Mouse (Mus musculus): Measurements from ENCODE around the gene Fbxw7.

Gene Fbxw7

DNA sequence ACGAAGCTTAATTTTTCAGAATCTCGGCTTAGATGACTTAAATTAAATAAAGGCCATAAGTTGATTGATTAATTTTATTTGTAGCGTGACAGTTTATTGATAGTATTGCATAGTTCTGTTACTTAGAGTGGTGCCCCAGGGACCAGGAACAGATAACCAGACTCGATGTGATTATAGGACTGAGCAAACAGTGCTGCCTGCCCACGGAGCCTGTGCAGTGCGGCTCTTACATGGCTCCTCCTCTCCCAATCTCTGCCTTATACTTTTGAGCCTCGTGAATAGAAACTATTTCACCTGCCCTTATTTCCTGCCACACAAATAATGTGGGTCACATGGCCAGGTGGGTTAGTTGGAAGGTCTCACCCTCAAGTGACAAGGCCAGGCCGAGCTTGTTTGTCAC is 82.9 kb downstream of the Fbxw7 start:
- no peak for DNase-seq

DNA sequence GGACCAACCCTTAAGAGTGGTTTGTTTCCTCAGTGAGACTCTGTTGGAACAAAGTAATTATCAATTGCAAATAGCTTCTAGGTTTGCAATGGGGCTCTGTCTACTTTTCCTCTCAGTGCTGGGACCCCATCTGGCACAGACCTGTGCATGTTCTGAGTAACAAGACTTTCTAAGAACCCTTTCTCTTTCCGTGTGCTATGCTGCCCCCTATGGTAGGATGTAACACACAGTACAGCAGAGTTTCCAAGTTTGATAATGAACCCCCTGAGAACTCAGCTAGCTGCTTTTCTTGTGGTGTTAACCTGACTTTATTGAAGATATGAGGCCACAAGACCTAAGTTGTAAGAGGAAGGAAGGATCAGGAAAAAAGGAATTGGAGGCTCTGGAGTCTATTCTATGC is 91.5 kb downstream of the Fbxw7 start:
- DNase-seq = peak; percentile 67

DNA sequence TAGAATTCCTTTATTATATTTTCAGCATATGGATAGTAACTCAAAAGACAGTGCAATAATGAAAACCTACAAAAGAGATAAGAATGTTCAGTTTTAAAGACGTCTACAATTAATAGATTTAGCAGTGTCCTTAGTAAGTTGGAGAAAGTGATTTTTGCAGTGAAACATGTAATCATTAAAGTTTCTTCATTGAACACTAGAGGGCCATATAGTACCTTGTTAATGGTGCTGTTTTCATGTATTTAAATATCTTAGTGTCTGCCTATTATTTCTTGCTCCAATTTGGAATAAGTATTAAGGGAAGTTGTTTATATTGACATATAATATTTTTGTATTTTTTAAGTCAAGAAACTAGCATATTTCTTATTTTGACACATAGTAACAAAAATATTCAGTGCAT is 99.2 kb downstream of the Fbxw7 start:
- DNase-seq = no peak

DNA sequence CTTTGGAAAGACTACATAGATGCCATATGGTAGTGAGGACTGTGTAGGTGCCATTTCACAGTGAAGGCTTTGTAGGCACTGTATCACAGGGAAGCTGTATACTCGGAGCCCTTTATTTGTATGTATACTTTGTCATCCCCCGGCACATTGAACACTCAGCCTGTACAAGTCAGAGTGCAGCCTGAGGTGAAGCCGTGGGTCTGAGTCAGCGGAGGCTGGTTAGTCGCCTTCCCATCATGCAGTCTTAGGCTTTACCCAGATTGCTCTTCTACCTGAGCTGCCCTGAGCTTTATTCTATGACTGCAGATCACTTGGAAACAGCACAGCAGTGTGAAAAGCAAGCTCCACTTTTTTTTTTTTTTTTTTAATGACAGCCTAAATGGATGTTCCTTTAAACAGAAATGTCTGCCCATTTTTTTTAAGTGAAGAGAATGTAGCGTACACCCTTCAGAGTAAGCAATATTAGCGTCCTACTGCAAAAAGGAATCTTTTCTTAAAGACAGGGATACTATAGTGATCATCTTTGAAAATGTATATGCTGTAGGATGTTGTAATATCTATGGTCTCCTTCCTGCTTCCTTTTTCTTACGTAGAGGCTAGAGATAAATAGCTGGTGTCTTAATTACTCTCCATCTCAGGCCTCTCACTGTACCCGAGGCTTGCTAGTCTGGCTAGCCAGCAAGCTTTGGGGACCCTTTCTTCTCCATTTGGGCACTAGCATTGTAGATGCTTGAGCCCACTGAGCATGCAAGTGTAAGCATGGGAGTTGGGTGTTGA is 103.0 kb downstream of the Fbxw7 start:
- no peak for DNase-seq

DNA sequence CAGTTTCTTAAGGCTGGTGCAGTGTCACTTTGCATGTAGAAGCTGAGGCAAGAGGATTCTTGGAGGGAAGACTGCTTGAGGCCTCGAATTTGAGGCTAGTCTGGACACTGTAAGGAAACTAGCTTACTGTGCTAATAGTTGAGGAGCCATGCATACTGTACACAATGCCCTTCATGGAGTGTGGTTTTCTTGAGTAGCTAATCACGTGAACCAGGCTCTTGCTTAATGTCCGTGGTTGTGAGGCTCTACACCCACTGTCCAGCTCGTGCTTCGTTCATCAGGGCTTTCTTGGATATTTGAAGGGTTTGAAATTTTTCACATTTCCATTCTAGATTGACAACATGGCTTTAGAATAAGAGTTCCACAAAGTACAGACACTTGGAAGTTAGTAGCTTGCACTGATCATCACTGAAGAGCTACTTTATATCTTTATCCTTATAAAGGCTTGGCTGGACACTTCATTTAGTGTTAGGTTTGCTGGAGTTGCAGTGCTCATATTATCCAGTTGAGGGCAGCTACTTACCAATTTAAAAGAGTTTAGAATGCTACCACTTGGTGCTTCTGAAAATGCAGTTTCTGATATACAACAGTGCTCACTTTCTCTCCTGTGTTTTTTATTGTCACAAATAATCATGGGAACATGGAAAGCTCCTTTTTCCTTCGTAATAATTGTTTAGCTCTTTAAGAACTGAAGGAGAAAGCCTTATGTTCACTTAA is 106.8 kb downstream of the Fbxw7 start:
- DNase-seq = peak; percentile 71

DNA sequence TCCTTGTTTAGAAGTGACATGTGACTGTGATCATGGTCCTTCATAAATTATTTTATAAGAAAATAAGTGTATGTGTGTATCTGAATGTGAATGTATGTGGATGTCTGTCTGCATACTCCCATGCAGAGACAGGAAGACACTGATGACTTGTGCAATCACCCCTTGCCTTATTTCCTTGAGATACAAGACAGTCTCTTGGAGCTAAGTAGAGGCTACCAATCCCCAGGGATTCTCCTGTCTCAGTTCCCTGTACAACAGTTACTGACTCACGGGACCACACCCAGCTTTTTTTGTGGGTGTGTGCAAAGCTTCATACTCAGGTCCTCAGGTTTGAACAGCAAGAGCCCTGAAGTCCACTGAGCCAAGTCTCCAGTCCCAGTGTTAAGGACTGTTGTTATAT is 108.2 kb downstream of the Fbxw7 start:
- no peak for DNase-seq

DNA sequence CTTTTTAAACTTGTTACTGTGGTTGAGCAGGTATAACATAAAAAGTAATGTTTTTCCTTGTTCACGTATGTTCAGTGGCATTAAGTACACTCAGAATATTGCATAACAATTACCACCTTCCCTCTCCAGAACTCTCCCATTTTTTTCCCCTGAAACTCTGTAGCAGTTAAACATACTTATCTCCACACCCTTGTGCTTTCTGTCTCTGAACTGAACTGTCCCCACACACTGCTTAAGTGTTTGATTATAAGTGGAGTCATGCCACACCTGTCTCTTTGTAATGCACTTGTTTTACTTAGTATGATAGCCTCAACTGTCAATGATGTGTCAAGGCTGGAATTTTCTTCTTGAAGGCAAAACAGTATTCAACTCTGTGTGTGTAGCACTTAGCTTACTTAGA is 108.6 kb downstream of the Fbxw7 start:
- no peak for DNase-seq

DNA sequence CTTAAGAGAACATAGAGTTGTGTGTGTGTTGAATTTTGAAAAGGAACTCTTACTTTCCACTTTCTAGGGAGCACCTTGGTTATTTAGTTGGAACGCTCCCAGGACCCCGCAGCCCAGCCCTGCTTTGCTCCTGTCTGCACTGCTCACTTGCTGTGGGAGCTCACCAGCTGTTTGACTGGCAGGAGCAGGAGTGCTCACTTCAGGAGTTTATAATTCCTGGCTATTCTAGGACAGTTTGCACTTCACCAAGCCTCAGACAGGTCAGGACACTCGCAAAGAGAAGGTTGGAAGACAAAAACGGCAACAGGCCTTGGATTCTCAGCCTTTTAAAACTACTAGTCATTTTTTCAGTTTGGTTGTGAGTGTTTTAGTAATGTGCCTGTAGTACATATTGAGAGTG is 110.2 kb downstream of the Fbxw7 start:
- DNase-seq = no peak

DNA sequence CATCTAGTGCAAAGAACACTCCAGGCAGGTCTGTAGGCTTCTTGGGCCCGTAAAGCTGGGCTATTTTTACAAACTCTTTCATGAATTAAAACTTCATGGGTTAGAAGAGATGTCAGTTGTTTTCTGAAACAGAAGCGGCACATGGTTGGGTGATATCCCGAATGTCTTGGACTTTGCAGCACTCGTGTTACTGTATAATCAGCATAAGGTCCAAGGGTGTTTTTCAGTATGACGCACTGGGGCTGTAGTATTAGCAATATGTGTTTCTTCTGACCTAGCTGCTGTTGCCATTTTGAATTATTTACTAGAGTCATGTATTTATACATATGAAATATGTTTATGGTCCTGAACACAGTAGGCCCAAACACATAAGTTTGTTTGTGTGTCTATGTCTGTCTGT is 111.1 kb downstream of the Fbxw7 start:
- DNase-seq = no peak

DNA sequence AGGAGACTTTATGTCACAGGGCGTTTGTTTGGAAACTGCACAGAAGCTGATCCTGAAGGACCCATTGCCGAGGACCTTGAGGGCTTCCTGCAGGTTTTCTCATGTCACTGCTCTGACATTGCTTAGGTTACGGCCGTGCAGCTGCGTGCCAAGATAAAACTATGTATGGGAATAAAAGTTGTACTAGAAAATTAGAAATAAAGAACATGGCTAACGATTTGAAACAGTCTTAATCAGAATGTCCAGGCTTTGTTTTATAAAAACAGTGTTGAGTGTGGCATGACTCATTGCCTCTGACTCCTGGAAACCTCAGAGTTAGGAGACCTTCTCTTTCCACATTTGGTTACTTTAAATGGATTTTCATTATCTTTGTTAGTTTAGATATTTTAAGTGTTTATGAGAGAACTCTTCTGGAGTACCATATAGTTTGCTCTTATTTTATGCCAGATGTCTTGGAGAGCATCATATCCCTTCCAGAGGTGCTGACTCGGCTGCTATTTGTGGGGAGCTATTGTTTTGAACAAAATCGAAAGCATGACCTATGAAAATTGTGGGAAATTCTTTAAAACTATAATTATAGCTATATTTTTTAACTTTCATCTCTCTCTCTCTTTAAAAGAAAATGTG is 112.2 kb downstream of the Fbxw7 start:
- no peak for DNase-seq

DNA sequence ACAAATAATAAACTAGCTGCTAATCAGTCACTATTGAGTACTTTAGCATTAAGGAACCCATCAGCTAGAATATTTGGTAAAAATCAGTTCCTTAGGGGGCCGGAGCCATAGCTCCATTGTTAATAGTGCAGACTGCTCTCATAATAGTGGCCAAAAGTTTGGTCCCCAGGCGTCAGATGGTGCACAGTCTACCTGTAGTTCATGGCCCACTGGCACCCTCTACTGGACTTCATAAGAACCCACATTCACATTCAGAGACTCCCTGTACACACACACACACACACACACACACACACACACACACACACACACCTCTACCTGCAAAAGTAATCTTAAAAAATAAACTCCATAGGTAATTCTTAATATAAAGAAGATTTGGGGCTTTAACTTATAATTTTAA is 112.8 kb downstream of the Fbxw7 start:
- DNase-seq = no peak

DNA sequence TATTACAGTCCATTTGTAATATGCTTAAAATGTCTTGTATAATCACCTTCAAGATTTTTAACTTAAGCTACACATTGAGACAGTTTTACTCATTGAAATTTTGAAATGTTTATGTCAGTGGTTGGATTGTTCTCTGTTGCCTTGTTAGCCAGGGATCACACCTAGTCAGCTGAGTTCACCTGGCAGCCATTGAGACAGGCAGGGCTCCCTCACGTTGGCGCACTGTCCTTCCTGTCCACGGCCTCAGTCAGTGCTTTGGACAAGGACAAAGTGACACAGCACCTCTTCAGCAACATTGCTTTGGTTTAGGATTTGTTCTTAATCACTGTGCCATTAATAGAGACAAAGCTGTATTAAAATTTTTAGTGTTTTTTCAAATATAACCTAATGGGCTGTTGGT is 114.1 kb downstream of the Fbxw7 start:
- no peak for DNase-seq

DNA sequence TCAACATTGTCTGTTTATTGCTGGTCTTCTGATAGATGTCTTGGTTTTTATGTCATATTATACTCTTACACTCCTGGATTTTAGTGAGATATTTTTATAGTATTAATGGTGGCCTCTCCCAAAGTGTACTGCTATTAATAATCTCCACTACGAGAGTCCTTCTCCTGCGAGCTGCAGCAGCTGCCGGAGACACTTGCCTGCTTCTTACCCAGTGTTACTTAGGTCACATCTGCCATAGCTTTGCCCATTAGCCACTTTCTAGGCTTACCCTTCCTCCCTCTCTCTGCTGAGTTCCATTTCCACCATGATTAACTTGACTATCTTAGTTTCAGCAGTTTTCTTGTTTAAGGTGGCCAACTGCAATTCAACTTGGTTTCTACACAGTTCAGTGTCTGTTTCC is 115.6 kb downstream of the Fbxw7 start:
- no peak for DNase-seq

DNA sequence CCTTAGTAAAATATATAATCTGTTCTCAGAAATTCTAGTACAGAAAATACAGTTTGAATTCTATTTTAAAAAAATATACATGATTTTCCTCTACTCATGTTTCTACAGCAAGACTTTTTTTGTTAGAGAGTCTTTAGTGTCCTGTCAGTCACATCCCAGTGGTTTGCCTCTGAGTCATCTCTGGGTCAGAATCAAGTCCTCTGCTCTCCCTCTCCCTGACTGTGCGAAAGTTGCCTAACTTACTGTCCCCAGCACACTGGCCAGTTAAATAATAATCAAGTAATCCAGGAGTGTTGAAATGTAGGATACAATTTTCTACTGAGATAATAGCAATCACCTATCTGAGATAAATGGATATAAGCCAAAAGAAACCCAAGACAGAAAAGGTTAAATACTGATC is 120.7 kb downstream of the Fbxw7 start:
- no peak for DNase-seq

DNA sequence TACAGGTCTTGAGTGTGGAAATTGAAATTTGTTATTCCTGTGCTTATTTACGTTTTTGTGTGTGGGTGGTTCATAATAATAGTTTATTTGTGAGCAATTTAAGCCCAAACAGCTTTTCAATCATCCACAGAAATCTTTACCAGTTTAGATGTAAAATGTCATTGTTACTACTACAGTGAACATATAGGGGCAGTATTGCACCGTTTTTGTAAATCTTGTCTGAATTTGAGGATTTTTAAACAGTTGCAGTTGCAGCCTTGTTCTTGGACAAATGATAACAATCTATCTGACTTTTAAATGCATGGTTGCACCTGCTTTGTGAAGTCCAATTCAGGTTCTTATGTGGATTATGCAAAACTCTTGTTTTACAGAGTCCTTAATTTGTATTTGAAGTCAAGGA is 121.2 kb downstream of the Fbxw7 start:
- DNase-seq = peak; percentile 71

DNA sequence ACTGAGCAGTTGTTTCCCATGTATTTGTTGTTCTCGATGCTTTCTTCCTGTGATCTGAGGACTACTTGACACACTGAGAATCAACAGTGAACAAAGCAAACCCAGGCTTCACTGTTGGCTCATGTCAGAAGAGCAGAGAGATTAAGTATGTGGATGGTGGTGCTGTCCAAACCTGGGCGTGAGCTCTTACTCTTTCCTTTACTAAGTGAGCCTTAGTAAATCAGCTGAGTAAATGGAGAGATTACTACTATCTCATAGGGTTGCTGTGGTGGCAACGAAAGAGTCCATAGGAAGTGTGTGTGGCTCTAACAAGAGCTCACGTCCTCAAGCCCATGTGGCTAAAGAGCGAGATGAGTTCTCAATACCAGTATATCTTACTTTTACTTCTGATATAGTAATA is 121.9 kb downstream of the Fbxw7 start:
- peak; percentile 79 for DNase-seq

DNA sequence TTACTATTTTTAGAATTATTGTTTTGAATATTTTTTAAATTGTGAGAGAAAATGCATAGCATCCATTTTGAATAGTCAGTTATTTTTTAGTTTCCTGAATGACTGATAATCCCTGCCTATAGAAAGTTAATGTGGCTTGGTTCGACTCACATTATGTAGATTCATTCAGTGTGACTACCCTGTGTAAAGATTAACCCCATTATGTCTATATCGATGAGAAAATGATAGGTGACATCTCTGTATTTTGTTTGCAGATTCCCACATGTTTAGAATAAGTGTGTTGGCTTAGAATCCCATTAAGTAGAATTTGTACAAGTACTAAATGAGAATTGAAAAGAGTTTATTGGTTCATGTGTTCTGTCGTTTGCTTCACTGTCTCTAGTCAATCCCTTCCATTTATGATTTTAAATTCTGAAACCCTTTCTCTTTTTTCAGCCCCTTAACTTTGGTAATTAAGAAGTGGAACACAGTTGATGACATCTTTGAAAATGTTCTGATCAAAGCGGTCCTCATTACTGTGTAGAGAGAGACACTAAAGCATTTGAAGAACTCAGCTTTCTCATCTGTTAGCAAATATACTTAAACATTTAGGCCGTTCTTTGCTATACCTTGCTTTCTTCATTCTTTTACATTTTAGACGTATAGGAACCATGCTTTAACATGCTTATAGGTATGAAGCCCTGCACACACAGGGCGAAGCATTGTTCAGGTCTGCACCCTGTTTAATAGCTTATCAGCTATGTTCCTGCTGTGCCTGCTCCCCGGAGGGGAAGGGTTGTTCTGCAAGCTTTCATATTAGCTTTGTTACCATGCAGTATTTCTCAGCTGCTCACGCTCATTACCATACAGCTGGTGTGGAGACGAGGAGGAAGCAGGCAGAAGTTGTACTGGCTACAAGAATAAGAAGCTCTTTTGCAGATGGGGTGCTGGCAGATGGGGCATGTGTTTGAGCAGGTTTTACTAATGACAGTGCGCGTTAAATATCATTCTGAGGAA is 122.6 kb downstream of the Fbxw7 start:
- DNase-seq = peak; percentile 98

DNA sequence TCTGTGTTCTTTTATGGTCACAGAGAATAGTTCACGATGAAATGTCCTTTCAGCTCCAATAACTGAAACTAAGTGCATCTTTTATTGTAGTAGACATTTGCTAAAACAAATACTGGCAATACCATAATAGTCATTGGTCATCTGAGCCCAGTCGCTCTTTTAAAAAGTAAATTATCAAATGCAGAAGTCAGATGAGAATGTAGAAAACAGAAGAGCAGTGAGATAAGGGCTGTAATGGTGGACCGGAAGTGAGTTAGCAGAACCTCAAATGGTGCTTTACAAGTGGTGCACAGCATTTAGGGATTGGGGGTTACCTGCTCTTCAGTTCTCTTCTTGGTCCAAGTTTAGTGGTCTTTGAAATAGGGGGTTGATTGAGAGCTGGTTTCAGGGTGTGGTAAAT is 129.9 kb downstream of the Fbxw7 start:
- no peak for DNase-seq

DNA sequence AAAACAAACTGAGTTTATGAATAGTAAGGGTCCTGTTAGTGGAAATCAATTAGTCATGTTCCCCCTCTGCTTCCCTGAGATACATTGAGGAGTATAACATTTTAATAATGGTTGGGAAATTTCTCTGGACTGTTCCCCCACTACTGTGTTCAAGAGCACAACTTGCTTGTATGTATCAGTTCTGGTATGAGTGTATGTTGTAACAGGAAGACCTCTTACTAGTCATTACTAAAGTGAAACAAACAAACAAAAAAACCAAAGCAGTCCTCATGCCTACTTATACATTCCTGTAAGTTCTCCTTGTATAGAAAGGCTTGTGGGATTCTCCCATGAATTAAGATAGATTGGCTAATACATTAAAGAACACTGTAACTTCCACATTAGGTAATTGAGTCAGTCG is 131.3 kb downstream of the Fbxw7 start:
- DNase-seq = no peak

DNA sequence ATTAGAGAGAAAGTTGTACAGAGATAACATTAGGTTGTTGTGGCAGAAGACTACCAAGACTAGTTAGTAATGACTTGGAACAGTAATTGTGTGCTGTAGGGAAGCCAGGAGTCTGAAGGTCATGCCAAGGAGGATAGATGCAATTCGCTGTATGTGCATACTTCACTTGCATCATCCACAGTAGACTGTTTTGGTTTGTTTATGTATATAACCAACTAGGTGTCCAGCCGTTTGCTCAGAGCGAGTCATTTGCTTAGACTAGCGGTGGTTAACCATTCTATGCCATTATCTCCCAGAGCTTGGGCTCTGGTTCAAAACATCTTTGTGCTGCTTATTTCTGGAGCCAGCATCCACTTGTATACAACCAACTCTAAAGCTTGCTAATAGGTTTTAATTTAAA is 134.3 kb downstream of the Fbxw7 start:
- DNase-seq = no peak

DNA sequence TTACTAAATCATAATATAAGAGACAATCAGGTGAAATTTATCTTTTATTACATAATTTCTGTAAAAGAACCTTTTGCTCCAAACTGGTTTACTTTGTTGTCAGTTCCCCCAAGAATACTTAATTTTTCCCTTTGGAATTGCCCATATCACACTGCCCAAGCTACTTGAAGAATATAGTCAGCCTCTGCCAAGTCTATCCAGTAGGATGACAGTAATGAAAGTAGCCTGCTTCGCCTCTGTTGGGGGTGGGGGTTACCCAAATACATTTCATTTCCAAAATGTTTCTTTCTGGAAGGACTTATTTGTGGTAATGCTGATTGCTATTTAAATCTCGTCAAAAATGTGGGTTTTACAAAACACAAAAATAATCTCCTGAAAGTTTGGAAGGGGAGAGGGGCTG is 136.6 kb downstream of the Fbxw7 start:
- no peak for DNase-seq

DNA sequence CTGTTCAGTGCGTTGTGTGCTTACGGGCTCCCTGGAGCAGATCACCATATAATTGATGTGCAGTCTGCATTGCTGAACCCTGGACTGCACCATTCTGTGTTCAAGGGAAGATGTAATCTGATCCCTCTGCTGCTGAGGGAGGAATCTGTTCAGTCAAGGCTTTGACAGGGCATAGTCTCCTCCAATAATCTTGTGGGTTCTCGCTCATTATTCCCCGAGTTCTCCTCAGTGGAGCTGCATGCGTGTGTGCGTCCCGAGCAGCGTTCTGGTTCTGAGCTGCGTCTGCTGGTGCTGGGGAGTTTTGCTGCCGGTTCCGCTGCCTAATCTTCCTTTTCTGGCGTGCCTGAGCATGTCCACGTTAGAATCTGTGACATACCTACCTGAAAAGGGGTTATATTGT is 137.1 kb downstream of the Fbxw7 start:
- DNase-seq = peak; percentile 96

DNA sequence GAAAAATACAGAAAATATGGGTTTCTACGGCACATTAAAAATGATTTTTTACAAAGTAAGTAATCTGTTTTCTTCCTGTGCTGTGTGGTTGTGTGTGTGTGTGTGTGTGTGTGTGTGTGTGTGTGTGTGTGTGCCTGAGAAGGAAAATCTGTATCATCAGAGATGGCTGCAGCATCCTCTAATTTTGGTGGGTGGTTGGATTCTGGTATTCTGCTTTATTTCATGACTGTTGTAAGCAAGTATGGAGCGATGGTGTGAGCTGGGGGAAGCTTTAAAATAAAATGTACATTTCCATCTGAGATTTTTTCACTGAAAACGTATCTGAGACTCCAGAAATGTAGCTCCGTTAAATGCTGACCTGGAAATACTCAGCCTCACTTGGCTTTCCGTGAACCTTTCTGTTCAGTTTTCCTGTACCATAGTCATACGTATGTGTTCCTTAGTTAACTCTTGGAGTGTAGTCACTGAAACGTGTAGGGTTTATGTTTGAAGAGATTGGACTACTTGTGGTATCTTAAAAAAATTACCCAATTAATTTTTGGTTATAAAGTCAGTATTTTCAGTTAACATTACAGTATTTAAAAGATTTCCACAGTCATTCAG is 137.6 kb downstream of the Fbxw7 start:
- DNase-seq = no peak
